Mouse (Mus musculus) left cerebral cortex, postnatal 14 days (tissue): Measurements from ENCODE around the gene Timp2. TPM values are rescaled to one million over a fixed set of nuclear protein-coding genes. Genes with fewer than 3 reads are reported as not detected.
"Not testable (repeated sequence)": the region's sequence is repeated elsewhere in the genome, so short reads cannot be mapped to it uniquely, and the experiment has no call there.

Experiments
- DNase-seq, 2 experiments: peaks; one replicate each; pipeline ENCODE4 v3.0.0; 2021 to 2022; ENCODE audit warnings: low spot score in 2 of 2, mixed read lengths in 1 of 2
- intact Hi-C: fragments of 180-260 bp; cut with DNase I; formaldehyde crosslinking; loops from one replicate; pipeline ENCODE4 v1.15.1; 2025
- long read RNA-seq, 2 experiments: library from polyadenylated mRNA; stranded (forward); transcript quantifications; one replicate each; pipeline ENCODE4 v2.0.0; 2021
- total RNA-seq, 2 experiments: library from RNA; stranded (reverse); gene quantifications; 2 replicates each; pipeline ENCODE4 v1.2.3; 2021

The Timp2 gene
- 100 to 1,000 TPM; 287 to 330 TPM for total RNA-seq
- long read RNA-seq, experiment 1, transcript Timp2-201 (5 exons, 3,709 nt) = major isoform, 159 of 224 reads
- long read RNA-seq, experiment 1, partial matches to known transcripts = 7 of 224 reads
- long read RNA-seq, experiment 1, other reads (novel, unspliced or antisense) = 58 of 224 reads
- long read RNA-seq, experiment 2, transcript Timp2-201 (5 exons, 3,709 nt) = major isoform, 188 of 253 reads
- long read RNA-seq, experiment 2, partial matches to known transcripts = 3 of 253 reads
- long read RNA-seq, experiment 2, other reads (novel, unspliced or antisense) = 62 of 253 reads

DNA sequence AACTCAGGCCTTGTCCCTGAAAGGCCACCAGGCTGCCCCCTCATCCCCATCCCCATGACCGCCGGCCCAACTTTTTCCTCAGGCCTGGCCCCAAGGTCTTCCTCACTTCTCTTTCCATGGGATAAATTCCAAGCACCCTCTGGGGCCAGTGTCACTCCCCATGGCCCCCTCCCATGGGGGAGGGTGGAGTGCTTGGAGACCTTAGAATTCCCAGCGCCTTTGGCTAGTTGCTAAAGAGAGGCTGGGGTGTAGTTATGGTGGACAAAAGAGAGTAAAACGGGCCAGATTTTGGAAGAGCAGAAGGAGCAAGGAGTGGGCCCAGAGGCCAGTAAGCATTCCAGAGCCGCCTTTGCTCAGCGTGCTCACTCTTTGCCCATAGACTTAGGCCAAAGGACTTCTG, at the start of gene Timp2:
Gene Timp2, minus strand, starts transcription at position 101 of the 400 bp plus-strand sequence.
- DNase-seq = no peak
- intact Hi-C loops = loop anchor here (2.0 kb wide), 1 partner anchor 65 kb away; the partner anchor contains the start of gene Usp36

DNA sequence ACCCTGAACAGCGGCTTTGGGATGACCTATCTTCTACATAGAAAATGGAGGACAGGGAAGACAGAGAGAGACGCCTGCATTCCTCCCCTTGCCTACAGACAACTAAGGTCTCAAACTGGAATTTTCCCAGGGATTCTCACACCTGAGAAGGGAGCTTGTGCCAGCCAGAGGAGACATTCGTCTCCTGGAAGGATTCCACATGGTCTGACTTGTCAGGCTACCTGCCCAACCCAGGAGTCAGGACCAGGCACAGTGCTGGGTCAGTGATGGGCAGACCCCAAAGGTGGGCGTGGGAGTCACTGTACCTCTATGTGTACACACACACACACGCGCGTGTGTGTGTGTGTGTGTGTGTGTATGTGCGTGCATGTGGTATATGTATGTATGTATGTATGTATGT, 49.8 kb upstream of the Timp2 start:
- intact Hi-C loops = no loop called here
- no peak for DNase-seq

DNA sequence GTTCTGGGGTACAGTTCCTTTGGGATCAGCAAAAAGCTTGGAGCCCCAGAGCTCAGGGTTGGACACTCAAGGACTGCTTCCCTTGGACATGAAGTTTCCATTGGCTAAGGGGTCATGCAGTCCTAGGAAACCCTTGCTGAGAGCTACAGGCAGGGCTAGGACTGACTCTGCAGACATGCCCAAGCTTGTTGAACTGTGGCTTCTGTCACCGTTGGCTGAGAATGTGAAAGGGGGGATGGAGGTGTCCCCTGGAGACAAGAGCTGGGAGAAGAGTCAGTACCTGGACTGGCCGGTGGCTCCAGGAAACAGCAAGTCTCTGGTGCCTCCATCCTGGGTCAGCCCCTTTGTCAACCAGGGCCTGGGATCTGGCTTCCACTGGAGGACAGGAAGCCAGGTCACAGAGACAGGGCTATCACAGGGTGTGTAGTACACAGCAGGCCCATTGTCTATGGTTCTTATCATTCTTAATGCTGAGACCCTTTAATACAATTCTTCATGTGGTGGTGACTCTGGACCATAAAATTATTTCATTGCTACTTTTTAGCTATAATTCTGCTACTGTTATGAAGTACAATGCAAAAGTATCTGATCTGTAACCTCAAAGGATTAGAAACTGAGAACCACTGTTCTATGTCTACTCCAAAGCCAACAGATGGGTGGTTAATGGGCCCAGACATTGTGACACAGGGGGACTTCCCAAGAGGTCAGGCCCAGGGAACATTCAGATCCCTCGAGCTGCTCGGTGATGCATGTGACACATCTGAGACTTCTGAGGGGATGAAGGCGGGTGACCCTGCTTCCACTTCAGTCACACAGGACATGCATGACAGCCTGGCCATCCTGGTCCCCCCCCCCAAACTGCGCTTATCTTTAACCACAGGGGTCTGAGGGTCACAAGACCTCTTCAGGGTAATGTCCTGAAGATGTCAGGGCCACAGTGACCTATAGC, 48.7 kb upstream of the Timp2 start:
- intact Hi-C loops = no loop called here
- DNase-seq = no peak

GRCm38 (mm10) chr11:118403183-118403582, 47.6 kb upstream of the Timp2 start:
- intact Hi-C loops = no loop called here
- no peak for DNase-seq

DNA sequence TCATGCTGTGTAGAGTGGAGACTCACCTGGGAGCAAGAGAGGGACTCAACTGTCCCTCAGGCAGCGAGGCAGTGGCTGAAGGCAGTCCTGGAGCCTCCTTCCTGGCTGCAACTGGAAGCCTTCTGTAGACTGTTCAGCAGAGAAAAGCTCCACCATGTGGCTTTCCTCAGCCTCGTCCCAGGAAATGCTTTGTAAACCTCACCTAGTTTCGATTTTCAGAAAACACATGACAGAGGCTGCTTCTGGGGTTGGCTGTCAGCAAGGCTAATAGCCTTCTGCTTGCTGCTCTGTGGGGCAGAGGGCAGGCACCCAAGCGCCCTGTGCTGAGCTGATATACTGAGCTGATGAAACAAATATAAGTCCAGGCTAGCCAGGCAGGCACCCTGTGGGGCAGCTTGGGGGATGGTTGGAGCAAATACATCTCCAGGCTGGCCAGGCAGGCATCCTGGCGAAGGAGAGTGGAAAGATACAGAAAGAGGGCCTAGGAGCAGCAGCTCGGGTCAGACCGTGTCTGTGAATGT, 46.3 kb upstream of the Timp2 start, which contains the start of gene Lgals3bp:
Gene Lgals3bp, minus strand, starts transcription at position 333 of the 521 bp plus-strand sequence.
- peak; percentile 68 to 81 for DNase-seq
- intact Hi-C loops = no loop called here

DNA sequence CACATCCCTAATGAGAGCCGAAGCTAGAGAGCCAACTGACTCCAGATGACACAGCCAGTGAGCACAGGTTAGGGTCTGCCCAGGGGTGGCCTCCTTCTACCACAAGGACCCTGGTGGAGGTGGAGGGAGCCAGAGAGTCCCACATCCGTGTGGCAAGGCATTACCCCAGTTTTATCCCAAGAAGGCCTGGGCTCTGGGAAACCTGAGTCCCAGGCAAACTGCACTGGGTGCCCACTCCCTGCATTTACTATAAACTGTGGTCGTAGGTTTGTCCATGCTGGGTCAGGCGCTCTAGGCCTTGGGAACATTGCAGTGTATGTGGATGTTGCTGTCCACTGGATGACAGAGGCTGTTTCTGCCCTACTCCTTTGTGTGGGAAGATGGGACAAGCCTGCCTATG, 45.7 kb upstream of the Timp2 start:
- DNase-seq = no peak
- intact Hi-C loops = no loop called here

DNA sequence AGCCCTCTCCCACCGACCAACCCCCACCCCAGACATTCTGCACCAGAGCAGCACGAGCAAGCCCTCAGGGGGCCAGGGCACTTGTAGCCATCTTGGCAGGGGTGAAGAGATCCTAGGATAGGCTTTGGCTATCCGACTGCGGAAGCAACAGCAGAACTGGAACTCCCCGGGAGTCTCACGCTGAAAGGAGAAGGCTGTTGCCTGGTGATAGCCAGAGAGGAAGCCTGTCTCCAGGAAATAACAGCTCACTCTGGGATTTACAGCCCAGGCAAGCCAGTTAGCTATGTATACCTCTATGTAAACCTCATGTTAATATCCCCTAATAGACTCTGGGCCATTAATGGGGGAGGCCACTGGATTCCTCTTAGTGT, 45.0 kb upstream of the Timp2 start:
- DNase-seq = no peak
- intact Hi-C loops = no loop called here

- intact Hi-C loops = no loop called here
- no peak for DNase-seq
These were observed 44.5 kb upstream of the Timp2 start for GRCm38 (mm10) chr11:118399891-118400565.

GRCm38 (mm10) chr11:118397806-118398530, 42.4 kb upstream of the Timp2 start:
- intact Hi-C loops = no loop called here
- no peak for DNase-seq

- intact Hi-C loops = no loop called here
- DNase-seq = no peak
These were observed 39.0 kb upstream of the Timp2 start for GRCm38 (mm10) chr11:118394538-118394937.

- intact Hi-C loops = no loop called here
- no peak for DNase-seq
These were observed 38.5 kb upstream of the Timp2 start for GRCm38 (mm10) chr11:118393991-118394390.

- DNase-seq, intact Hi-C loops: not testable (repeated sequence)
These were observed 32.3 kb upstream of the Timp2 start for GRCm38 (mm10) chr11:118387816-118388215.

- intact Hi-C loops = loop anchor here (2.0 kb wide), 1 partner anchor 61 kb away; no protein-coding TSS in a partner anchor
- peak; percentile 80 to 85 for DNase-seq
These were observed 23.9 kb upstream of the Timp2 start for GRCm38 (mm10) chr11:118379251-118380009.

DNA sequence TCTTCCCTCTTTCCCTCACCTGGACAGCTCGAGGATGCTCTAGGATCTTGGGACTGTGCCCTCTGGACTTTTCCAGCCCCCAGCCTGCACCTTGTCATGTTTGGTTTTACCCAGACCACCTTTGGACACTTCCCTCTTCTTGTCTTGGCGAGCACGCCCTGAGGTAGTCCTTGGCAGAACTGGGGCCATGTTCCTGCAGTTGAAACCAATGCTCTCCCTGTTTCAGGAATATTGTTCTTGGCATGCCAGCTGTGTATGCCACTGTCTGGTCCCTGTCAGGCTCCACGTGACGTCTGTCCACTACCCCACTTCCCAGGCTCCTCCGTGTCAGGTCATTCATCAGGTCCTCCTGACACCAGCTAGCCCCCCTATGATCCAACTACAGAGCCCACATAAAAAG, 23.1 kb upstream of the Timp2 start:
- intact Hi-C loops = loop anchor here (2.0 kb wide), 1 partner anchor 60 kb away; no protein-coding TSS in a partner anchor
- DNase-seq = no peak

GRCm38 (mm10) chr11:118376323-118376722, 20.8 kb upstream of the Timp2 start:
- DNase-seq, intact Hi-C loops: not testable (repeated sequence)

GRCm38 (mm10) chr11:118375881-118376280, 20.3 kb upstream of the Timp2 start:
- intact Hi-C loops = no loop called here
- no peak for DNase-seq

DNA sequence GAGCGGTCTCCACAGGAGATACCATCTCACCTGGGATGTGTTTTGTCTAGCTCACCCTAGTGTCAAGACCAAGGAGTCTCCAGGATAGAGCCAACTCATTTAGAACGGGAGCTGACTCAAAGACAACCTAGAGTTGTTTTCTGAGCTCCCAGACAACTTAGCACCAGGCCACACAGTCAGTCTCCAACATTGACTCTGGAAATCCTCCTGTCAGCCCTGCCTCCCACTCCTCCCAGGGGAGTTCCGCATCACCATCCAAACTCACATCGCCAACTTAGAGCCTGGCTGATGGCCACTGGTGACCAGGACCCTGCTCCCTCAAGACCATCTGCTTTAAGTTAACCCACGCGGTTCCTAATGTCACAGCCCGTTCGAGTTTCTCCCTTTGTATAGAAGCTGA, 19.9 kb upstream of the Timp2 start:
- DNase-seq = no peak
- intact Hi-C loops = no loop called here

- intact Hi-C loops = no loop called here
- DNase-seq = no peak
These were observed 19.5 kb upstream of the Timp2 start for GRCm38 (mm10) chr11:118375006-118375405.
